Mouse (Mus musculus) central nervous system, embryonic 14 days (tissue): ENCODE results near the gene Serpina3f. TPM values are rescaled to one million over a fixed set of nuclear protein-coding genes. Genes with fewer than 3 reads are reported as not detected.

ENCODE experiments used
- polyA plus RNA-seq: library from polyadenylated mRNA; depleted of rRNA; stranded (reverse); fragments of >200 nt; gene quantifications from 2 replicates; pipeline ENCODE4 v1.2.3, GENCODE M21; 2012; rRNA removed

Serpina3f gene
- 0.22 and 0.59 TPM in 2 replicates for polyA plus RNA-seq

GRCm38 (mm10) chr12:104214445-104214753 lies at the start of gene Serpina3f:
Serpina3f (plus strand) TSS chr12:104214544.

GRCm38 (mm10) chr12:104235915-104236314 lies 21.6 kb downstream of the Serpina3f start, which contains the start of gene Serpina3g:
Serpina3g (plus strand) TSS chr12:104236245.

GRCm38 (mm10) chr12:104262863-104263262 lies 48.5 kb downstream of the Serpina3f start, which contains the start of gene Serpina3i:
Serpina3i (plus strand) TSS chr12:104263122.

Other genes starting within 250 kb of the Serpina3f start
- gene Serpina11, start 224.6 kb upstream of the Serpina3f start, polyA plus RNA-seq, result not detected in 2 replicates
- gene Serpina9, start 200.8 kb upstream of the Serpina3f start, polyA plus RNA-seq, result 0.09 TPM in 1 of 2 replicates, not detected in the other
- gene Serpina12, start 170.1 kb upstream of the Serpina3f start, polyA plus RNA-seq, result not detected in 2 replicates
- not detected in 2 replicates for gene Serpina5, start 113.4 kb upstream of the Serpina3f start, polyA plus RNA-seq
- gene Serpina3a, start 101.8 kb upstream of the Serpina3f start, polyA plus RNA-seq, result not detected in 2 replicates
- gene Serpina3b, start 86.5 kb upstream of the Serpina3f start, polyA plus RNA-seq, result not detected in 2 replicates
- not detected in 2 replicates for gene Serpina3c, start 60.7 kb upstream of the Serpina3f start, polyA plus RNA-seq
- 0.92 and 4.2 TPM in 2 replicates for gene Serpina3g, start 21.7 kb downstream of the Serpina3f start, polyA plus RNA-seq
- gene Serpina3i, start 48.6 kb downstream of the Serpina3f start, polyA plus RNA-seq, result 0.09 and 0.11 TPM in 2 replicates
- not detected in 2 replicates for gene Serpina3j, start 100.0 kb downstream of the Serpina3f start, polyA plus RNA-seq
- gene Serpina3k, start 123.9 kb downstream of the Serpina3f start, polyA plus RNA-seq, result not detected in 2 replicates
- gene Serpina3m, start 123.9 kb downstream of the Serpina3f start, polyA plus RNA-seq, result not detected in 2 replicates
- gene Serpina3n, start 192.2 kb downstream of the Serpina3f start, polyA plus RNA-seq, result 0.44 and 1.6 TPM in 2 replicates